Mouse (Mus musculus): ENCODE measurements around the gene Vangl1. TPM values are rescaled to one million over a fixed set of nuclear protein-coding genes. Genes with fewer than 3 reads are reported as not detected.
"Not testable (repeated sequence)": the region's sequence is repeated elsewhere in the genome, so short reads cannot be mapped to it uniquely, and the experiment has no call there.

The Vangl1 gene
- total RNA-seq, 1 experiment from 2014 or later, result not detected

- ATAC-seq (ENCODE audit: extremely low read depth, insufficient number of reproducible peaks, low FRiP score, poor library complexity, severe bottlenecking), result no peak
Measured at GRCm38 (mm10) chr3:102177837-102178615, 26.5 kb downstream of the Vangl1 start.

GRCm38 (mm10) chr3:102176116-102176515 is 28.4 kb downstream of the Vangl1 start:
- ATAC-seq (ENCODE audit: extremely low read depth, insufficient number of reproducible peaks, low FRiP score, poor library complexity, severe bottlenecking), result no peak

- no peak for ATAC-seq (ENCODE audit: extremely low read depth, insufficient number of reproducible peaks, low FRiP score, poor library complexity, severe bottlenecking)
Measured at GRCm38 (mm10) chr3:102175701-102176100, 28.8 kb downstream of the Vangl1 start.

GRCm38 (mm10) chr3:102174118-102174865 is 30.2 kb downstream of the Vangl1 start:
- ATAC-seq (ENCODE audit: extremely low read depth, insufficient number of reproducible peaks, low FRiP score, poor library complexity, severe bottlenecking), result no peak

- ATAC-seq (ENCODE audit: extremely low read depth, insufficient number of reproducible peaks, low FRiP score, poor library complexity, severe bottlenecking), result no peak
Measured at GRCm38 (mm10) chr3:102169197-102169905, 35.1 kb downstream of the Vangl1 start.

- no peak for ATAC-seq (ENCODE audit: extremely low read depth, insufficient number of reproducible peaks, low FRiP score, poor library complexity, severe bottlenecking)
Measured at GRCm38 (mm10) chr3:102167555-102168210, 36.8 kb downstream of the Vangl1 start.

GRCm38 (mm10) chr3:102166794-102167193 is 37.7 kb downstream of the Vangl1 start:
- ATAC-seq (ENCODE audit: extremely low read depth, insufficient number of reproducible peaks, low FRiP score, poor library complexity, severe bottlenecking), result no peak

- ATAC-seq (ENCODE audit: extremely low read depth, insufficient number of reproducible peaks, low FRiP score, poor library complexity, severe bottlenecking), result no peak
Measured at GRCm38 (mm10) chr3:102166287-102166620, 38.2 kb downstream of the Vangl1 start.

GRCm38 (mm10) chr3:102165536-102166286 is 38.8 kb downstream of the Vangl1 start:
- ATAC-seq (ENCODE audit: extremely low read depth, insufficient number of reproducible peaks, low FRiP score, poor library complexity, severe bottlenecking), result no peak

GRCm38 (mm10) chr3:102164911-102165310 is 39.6 kb downstream of the Vangl1 start:
- ATAC-seq (ENCODE audit: extremely low read depth, insufficient number of reproducible peaks, low FRiP score, poor library complexity, severe bottlenecking), result no peak

GRCm38 (mm10) chr3:102163861-102164260 is 40.6 kb downstream of the Vangl1 start:
- ATAC-seq (ENCODE audit: extremely low read depth, insufficient number of reproducible peaks, low FRiP score, poor library complexity, severe bottlenecking), result not testable (repeated sequence)

- ATAC-seq (ENCODE audit: extremely low read depth, insufficient number of reproducible peaks, low FRiP score, poor library complexity, severe bottlenecking), result no peak
Measured at GRCm38 (mm10) chr3:102159423-102160325, 44.8 kb downstream of the Vangl1 start.

GRCm38 (mm10) chr3:102158759-102159422 is 45.6 kb downstream of the Vangl1 start:
- no peak for ATAC-seq (ENCODE audit: extremely low read depth, insufficient number of reproducible peaks, low FRiP score, poor library complexity, severe bottlenecking)

- no peak for ATAC-seq (ENCODE audit: extremely low read depth, insufficient number of reproducible peaks, low FRiP score, poor library complexity, severe bottlenecking)
Measured at GRCm38 (mm10) chr3:102157652-102158051, 46.8 kb downstream of the Vangl1 start.

- ATAC-seq (ENCODE audit: extremely low read depth, insufficient number of reproducible peaks, low FRiP score, poor library complexity, severe bottlenecking), result no peak
Measured at GRCm38 (mm10) chr3:102156737-102157136, 47.8 kb downstream of the Vangl1 start.

- ATAC-seq (ENCODE audit: extremely low read depth, insufficient number of reproducible peaks, low FRiP score, poor library complexity, severe bottlenecking), result no peak
Measured at GRCm38 (mm10) chr3:102154107-102154506, 50.4 kb downstream of the Vangl1 start.

- no peak for ATAC-seq (ENCODE audit: extremely low read depth, insufficient number of reproducible peaks, low FRiP score, poor library complexity, severe bottlenecking)
Measured at GRCm38 (mm10) chr3:102152872-102153271, 51.6 kb downstream of the Vangl1 start.

Data from neutrophil, adult 5-6 weeks (primary cell).